Mouse (Mus musculus) splenic B cell, adult 2 months (primary cell): Measurements from ENCODE around the gene Slc6a19.
A peak's percentile ranks its signal among the peaks of the same experiment; 100 is the strongest.
"Not testable (repeated sequence)": the region's sequence is repeated elsewhere in the genome, so short reads cannot be mapped to it uniquely, and the experiment has no call there.

Source experiments
- DNase-seq: peaks from one replicate; pipeline ENCODE4 v3.0.0-alpha.2; 2011; ENCODE audit warnings: low read depth, low spot score
- H3K27me3 ChIP-seq: 2 replicates; pipeline ENCODE4 v1.6.1; 2012; ENCODE audit warnings: mild to moderate bottlenecking, low read length, moderate library complexity, mixed read lengths; ENCODE audit not compliant: control insufficient read depth, poor library complexity, insufficient read depth, severe bottlenecking
- H3K36me3 ChIP-seq: 2 replicates; pipeline ENCODE4 v1.6.1; 2012; ENCODE audit warnings: mild to moderate bottlenecking, low read length, moderate library complexity, mixed read lengths; ENCODE audit not compliant: control insufficient read depth, poor library complexity, insufficient read depth, severe bottlenecking

The Slc6a19 gene

GRCm38 (mm10) chr13:73704694-73705325 is at the start of gene Slc6a19:
Slc6a19 (minus strand) TSS chr13:73704865.
- DNase-seq: no peak
- Histone ChIP-seq H3K36me3 (no peaks in the 10 kb centered on the region), H3K27me3 (no peaks in the 10 kb centered on the region)

DNA sequence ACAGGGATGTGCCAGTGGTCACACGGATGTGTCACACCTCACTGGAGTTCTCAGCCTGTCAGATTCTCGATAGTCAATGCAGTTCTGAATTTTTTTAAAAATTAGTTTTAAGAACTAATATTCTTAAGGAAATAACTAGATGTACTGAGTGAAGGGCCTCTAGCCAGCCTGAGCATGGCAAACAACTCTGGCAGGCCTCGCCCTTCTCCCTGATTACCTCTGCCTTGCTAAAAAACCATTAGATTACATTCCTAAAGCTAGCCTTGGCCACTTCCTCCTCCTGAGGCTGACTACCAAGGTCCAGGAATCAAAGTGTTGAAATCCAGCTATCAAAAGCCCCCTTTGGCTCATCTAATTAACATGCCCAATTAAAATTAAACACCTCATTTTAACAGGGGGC is 46.6 kb upstream of the Slc6a19 start:
- DNase-seq: no peak
- H3K36me3 ChIP-seq: no peaks in the 10 kb centered on the region
- no peaks in the 10 kb centered on the region for H3K27me3 ChIP-seq

- no peak for DNase-seq
- no peaks in the 10 kb centered on the region for H3K27me3 ChIP-seq
- H3K36me3 ChIP-seq: no peaks in the 10 kb centered on the region
Measured at GRCm38 (mm10) chr13:73750435-73750834, 45.8 kb upstream of the Slc6a19 start.

- Histone ChIP-seq H3K36me3 (no peaks in the 10 kb centered on the region), H3K27me3 (no peaks in the 10 kb centered on the region)
- DNase-seq: peak; percentile 62
Measured at GRCm38 (mm10) chr13:73748663-73749440, 44.2 kb upstream of the Slc6a19 start.

- Histone ChIP-seq H3K36me3 (no peaks in the 10 kb centered on the region), H3K27me3 (no peaks in the 10 kb centered on the region)
- DNase-seq: no peak
Measured at GRCm38 (mm10) chr13:73743662-73744061, 39.0 kb upstream of the Slc6a19 start.

- peak; percentile 34 for DNase-seq
Measured at GRCm38 (mm10) chr13:73742944-73743343, 38.3 kb upstream of the Slc6a19 start.

GRCm38 (mm10) chr13:73740399-73740944 is 35.8 kb upstream of the Slc6a19 start:
- not testable (repeated sequence) for H3K36me3 ChIP-seq, DNase-seq, H3K27me3 ChIP-seq

More at GRCm38 (mm10) chr13:73742944-73743343, 38.3 kb upstream of the Slc6a19 start:
- Histone ChIP-seq H3K36me3 (no peaks in the 10 kb centered on the region), H3K27me3 (no peaks in the 10 kb centered on the region)

- Histone ChIP-seq H3K27me3 (no peaks in the 10 kb centered on the region), H3K36me3 (no peaks in the 10 kb centered on the region)
- no peak for DNase-seq
Measured at GRCm38 (mm10) chr13:73736943-73737342, 32.3 kb upstream of the Slc6a19 start.

- no peaks in the 10 kb centered on the region for H3K36me3 ChIP-seq
- H3K27me3 ChIP-seq: no peaks in the 10 kb centered on the region
- no peak for DNase-seq
Measured at GRCm38 (mm10) chr13:73735928-73736327, 31.3 kb upstream of the Slc6a19 start.

DNA sequence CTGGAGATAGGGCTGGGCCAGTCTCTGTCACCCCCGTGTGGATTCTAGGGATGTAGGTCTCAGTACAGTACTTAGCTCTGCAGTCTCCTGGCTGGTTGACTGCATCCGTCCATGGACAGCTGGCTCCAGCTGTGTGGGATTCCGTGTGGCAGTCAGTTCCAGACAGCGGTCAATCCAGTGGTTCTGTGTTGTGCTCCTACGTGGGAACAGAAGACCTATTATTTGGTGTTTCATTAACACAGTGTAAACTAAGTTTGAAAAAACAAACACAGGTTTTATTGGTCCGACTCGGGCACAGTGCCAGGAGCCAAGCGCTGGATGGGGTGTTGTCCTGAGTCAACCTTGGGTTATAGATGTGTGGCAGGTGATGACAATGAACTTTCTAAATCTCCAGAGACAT is 30.6 kb upstream of the Slc6a19 start:
- DNase-seq: no peak
- Histone ChIP-seq H3K27me3 (no peaks in the 10 kb centered on the region), H3K36me3 (no peaks in the 10 kb centered on the region)

DNA sequence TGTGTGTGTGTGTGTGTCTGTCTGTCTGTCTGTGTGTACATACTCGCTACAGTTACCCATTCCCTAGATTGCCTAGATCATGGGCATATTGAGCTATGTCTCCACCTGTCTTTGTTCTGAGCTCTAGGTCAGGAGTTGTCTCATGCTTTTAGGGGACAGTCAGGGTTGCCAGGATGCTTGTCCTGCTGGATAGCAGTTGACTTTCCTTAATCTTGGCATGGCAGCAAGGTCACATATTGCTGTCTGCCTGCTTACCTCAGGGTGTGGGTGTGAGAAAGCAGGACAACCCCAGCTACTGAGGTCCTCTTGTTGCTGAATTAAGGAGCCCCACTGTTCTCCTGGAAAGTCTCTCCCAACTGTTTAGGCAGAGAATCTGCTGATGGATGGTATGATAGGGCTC is 29.7 kb upstream of the Slc6a19 start:
- no peaks in the 10 kb centered on the region for H3K27me3 ChIP-seq
- DNase-seq: no peak
- H3K36me3 ChIP-seq: no peaks in the 10 kb centered on the region

DNA sequence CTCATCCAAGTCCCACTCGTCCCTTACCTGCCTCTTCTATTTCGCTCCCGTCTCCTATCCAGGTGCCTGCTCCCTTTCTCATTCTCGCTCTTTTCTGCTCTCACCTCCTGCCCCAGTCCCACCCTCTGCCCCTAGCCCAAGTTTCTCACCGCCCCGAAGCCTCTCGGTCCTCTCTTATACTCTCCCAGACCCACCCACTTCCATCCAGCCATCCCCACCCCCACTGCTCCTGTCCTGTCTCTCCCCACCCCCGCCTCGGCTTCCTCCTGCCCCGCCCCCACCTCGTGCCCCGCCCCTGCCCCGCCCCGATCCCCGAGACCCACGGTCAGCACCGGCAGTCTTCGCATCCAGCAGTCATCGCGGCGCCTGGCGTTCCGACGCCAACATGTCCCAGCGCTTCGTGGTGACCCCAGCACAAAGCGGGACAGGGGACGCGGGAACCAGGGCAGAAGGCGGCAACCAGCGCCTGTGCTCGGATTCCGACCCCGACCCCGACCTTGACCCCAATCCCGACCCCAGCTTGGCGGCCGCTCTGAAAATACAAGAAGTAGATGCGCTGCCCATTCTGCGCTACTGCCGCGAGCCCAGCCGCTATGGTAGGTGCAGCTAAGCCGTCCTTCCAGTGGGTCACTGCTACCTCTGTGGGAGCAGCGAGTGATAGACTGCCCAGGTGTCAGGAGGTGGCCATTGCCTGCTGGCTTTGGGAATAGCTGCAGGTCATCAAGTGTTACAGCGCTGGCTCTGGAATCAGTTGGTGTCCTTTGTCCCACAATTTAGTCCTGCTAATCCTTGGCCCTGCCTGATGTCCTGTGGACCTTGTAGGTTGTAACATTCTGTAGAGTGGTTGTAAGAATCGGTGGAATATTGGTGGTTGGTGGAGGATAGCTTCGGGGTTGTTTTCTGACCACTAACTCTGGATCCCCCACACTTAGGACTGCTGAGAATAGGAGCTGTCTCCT is 28.4 kb upstream of the Slc6a19 start, which contains the start of gene Slc12a7:
Slc12a7 (plus strand) TSS at position 353 of the 959 bp plus-strand sequence.
- peak; percentile 13 for DNase-seq
- Histone ChIP-seq H3K36me3 (no peaks in the 10 kb centered on the region), H3K27me3 (no peaks in the 10 kb centered on the region)

DNA sequence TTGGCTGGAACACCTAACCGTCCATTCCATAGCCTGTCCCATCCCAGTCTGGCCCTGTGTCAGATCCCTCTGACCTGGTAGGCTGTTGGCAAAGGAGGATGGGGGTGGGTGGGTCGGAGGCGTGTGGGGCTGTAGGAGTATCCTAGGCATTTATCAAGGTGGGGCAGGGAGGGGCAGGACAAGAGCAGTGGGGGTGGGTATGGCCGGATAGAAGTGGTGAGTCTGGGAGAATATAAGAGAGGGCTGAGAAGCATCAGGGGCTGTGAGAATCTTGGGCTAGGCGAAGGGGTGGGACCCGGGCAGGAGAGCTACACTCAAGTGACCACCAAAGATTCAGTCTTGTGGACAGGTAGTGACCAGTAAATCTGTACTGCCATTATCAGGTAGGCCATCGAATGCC is 27.6 kb upstream of the Slc6a19 start:
- no peak for DNase-seq
- Histone ChIP-seq H3K27me3 (no peaks in the 10 kb centered on the region), H3K36me3 (no peaks in the 10 kb centered on the region)

DNA sequence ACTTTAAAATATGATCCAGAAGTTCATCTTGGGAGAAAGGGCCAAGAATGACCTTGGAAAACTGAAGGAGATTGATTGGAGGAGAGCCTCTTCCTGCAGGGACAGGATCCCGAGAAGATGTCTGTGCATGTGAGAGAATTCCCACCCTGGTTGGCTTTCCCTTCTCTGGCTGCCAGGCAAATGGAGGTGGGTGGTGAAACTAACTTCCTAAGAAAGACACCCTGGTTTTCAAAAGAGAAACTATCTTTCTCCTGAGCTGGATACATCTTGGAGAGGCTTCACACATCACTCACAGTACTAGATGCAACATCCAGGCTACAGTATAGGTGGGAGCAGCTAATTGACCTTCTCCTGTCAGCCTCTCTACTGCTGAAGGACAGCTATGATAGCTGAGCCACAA is 26.2 kb upstream of the Slc6a19 start:
- H3K36me3 ChIP-seq: no peaks in the 10 kb centered on the region
- no peak for DNase-seq
- H3K27me3 ChIP-seq: no peaks in the 10 kb centered on the region
